Mouse (Mus musculus) lung, postnatal 0 days (tissue): Measurements from ENCODE around the gene Dync1i1. TPM values are rescaled to one million over a fixed set of nuclear protein-coding genes. Genes with fewer than 3 reads are reported as not detected.
A peak's percentile ranks its signal among the peaks of the same experiment; 100 is the strongest.

Experiments
- ATAC-seq: fragments of 200-750 bp; cut with Nextera tagmentation; 2 replicates; pipeline ENCODE4 v1.8.0; 2017; ENCODE audit warnings: moderate library complexity
- DNase-seq: peaks from one replicate; pipeline ENCODE4 v3.0.0-alpha.2; 2016; ENCODE audit warnings: low spot score
- H3K27ac ChIP-seq: fragments of 300-500 bp; sonication (generic); 2 replicates; pipeline ENCODE4 v1.5.1; 2014; ENCODE audit warnings: antibody characterized with exemption, mild to moderate bottlenecking, low read length, mixed read lengths
- H3K27me3 ChIP-seq: fragments of 300-500 bp; sonication (generic); replicated peaks from 2 replicates; pipeline ENCODE4 v1.6.1; 2014; ENCODE audit warnings: low read length, mixed read lengths; ENCODE audit not compliant: insufficient read depth
- H3K36me3 ChIP-seq: fragments of 300-500 bp; sonication (generic); 2 replicates; pipeline ENCODE4 v1.6.1; 2014; ENCODE audit warnings: low read length, mixed read lengths; ENCODE audit not compliant: insufficient read depth
- H3K4me1 ChIP-seq: fragments of 300-500 bp; sonication (generic); 2 replicates; pipeline ENCODE4 v1.6.1; 2014; ENCODE audit warnings: antibody characterized with exemption, low read depth, low read length, mixed read lengths; ENCODE audit not compliant: insufficient read depth
- H3K4me2 ChIP-seq: fragments of 300-500 bp; sonication (generic); replicated peaks from 2 replicates; pipeline ENCODE4 v1.6.1; 2014; ENCODE audit warnings: low read depth, mild to moderate bottlenecking, low read length, moderate library complexity, mixed read lengths
- H3K4me3 ChIP-seq: fragments of 300-500 bp; sonication (generic); 2 replicates; pipeline ENCODE4 v1.5.1; 2014; ENCODE audit warnings: low read depth, low read length
- H3K9ac ChIP-seq: fragments of 300-500 bp; sonication (generic); replicated peaks from 2 replicates; pipeline ENCODE4 v1.6.1; 2014; ENCODE audit warnings: low read depth, mild to moderate bottlenecking
- H3K9me3 ChIP-seq: fragments of 300-500 bp; sonication (generic); 2 replicates; pipeline ENCODE4 v1.6.1; 2016; ENCODE audit warnings: low read length, mixed read lengths
- CTCF ChIP-seq: IDR thresholded peaks from 2 replicates; pipeline ENCODE4 v1.5.1; 2016; ENCODE audit warnings: antibody characterized with exemption, mild to moderate bottlenecking
- EP300 ChIP-seq: IDR thresholded peaks from 2 replicates; pipeline ENCODE4 v1.6.1; 2016; ENCODE audit warnings: antibody characterized with exemption, mild to moderate bottlenecking, control low read depth
- WGBS: fragments of 180-500 bp; shearing (Covaris S2); extraction: QIAGEN DNeasy Blood & Tissue Kit; methylation state at CpG from one replicate; pipeline ENCODE4 v1.1.7; 2014; 5-methylcytosine and 5-hydroxymethylcytosine counted together
- polyA plus RNA-seq: library from polyadenylated mRNA; unstranded; fragments of >200 nt; fragmentation: Nextera tagmentation; extraction: Ambion mirVana; gene quantifications from 2 replicates; pipeline ENCODE4 v1.2.1, GENCODE M21; 2015

Dync1i1 gene
- polyA plus RNA-seq, 1 experiment from 2014 or later: 0.82 TPM

- 87% methylated on average over 8 of the region's 8 CpGs for WGBS
- no peaks in the 10 kb centered on the region for H3K36me3 ChIP-seq
- no peaks in the 10 kb centered on the region for H3K27me3 ChIP-seq
- no peak overlapping the region for H3K4me3 ChIP-seq
- no peak overlapping the region for H3K9ac ChIP-seq
- no peak for DNase-seq
- H3K4me2 ChIP-seq: no peak overlapping the region
- no peaks in the 10 kb centered on the region for H3K4me1 ChIP-seq
- no peak for TF ChIP-seq CTCF
- TF ChIP-seq EP300: no peak
- H3K9me3 ChIP-seq: no peaks in the 10 kb centered on the region
- H3K27ac ChIP-seq: no peak overlapping the region
- ATAC-seq: no peak
Measured at GRCm38 (mm10) chr6:5966806-5967445, 241.5 kb downstream of the Dync1i1 start.

GRCm38 (mm10) chr6:5967545-5967944 lies 242.1 kb downstream of the Dync1i1 start:
- H3K4me1 ChIP-seq: no peaks in the 10 kb centered on the region
- WGBS: 68% methylated on average over 4 of the region's 4 CpGs
- no peak overlapping the region for H3K4me2 ChIP-seq
- H3K4me3 ChIP-seq: no peak overlapping the region
- no peak for DNase-seq
- no peaks in the 10 kb centered on the region for H3K36me3 ChIP-seq
- no peaks in the 10 kb centered on the region for H3K9me3 ChIP-seq
- no peak overlapping the region for H3K9ac ChIP-seq
- H3K27me3 ChIP-seq: no peaks in the 10 kb centered on the region
- TF ChIP-seq EP300 (no peak), CTCF (no peak)
- no peak for ATAC-seq
- no peak overlapping the region for H3K27ac ChIP-seq

GRCm38 (mm10) chr6:5969613-5970012 lies 244.2 kb downstream of the Dync1i1 start:
- DNase-seq: no peak
- Histone ChIP-seq H3K9ac (no peak overlapping the region), H3K36me3 (no peaks in the 10 kb centered on the region), H3K27me3 (no peaks in the 10 kb centered on the region), H3K4me1 (no peaks in the 10 kb centered on the region), H3K4me2 (no peak overlapping the region), H3K9me3 (no peaks in the 10 kb centered on the region), H3K4me3 (no peak overlapping the region), H3K27ac (no peak overlapping the region)
- ATAC-seq: no peak
- TF ChIP-seq EP300: no peak
- 81% methylated on average over 8 of the region's 8 CpGs for WGBS

DNA sequence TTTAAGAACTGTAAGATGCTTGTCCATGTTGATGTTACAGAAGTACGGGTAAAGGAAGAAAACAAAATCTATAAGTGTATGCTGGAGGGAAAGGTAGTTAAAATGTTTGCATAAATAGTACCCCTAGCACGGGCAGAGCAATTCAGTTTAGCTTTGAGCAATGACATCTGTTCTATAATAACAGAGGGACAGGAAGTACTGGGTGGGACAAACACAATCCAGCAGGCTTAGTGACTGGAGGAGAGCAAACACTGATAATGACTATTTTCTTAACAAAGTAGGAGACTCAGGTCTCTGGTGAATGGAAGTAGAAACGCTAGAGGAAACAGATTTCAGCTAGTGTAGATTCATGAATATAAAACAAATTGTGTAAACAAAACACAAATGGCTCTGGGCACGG lies 250.8 kb downstream of the Dync1i1 start:
- Histone ChIP-seq H3K9ac (no peak overlapping the region), H3K9me3 (no peaks in the 10 kb centered on the region), H3K27ac (no peak overlapping the region), H3K4me1 (no peaks in the 10 kb centered on the region), H3K4me3 (no peak overlapping the region), H3K27me3 (no peaks in the 10 kb centered on the region), H3K4me2 (no peak overlapping the region), H3K36me3 (no peaks in the 10 kb centered on the region)
- 24% methylated on average over 4 of the region's 4 CpGs for WGBS
- ATAC-seq: no peak
- DNase-seq: peak; percentile 7
- TF ChIP-seq CTCF: no peak
- TF ChIP-seq EP300: no peak

GRCm38 (mm10) chr6:5977238-5977920 lies 251.9 kb downstream of the Dync1i1 start:
- peak overlapping the region; percentile 30 for H3K4me2 ChIP-seq
- no peaks in the 10 kb centered on the region for H3K27me3 ChIP-seq
- 37% methylated on average over 15 of the region's 15 CpGs for WGBS
- H3K27ac ChIP-seq: no peak overlapping the region
- H3K36me3 ChIP-seq: no peaks in the 10 kb centered on the region
- no peaks in the 10 kb centered on the region for H3K9me3 ChIP-seq
- no peak for TF ChIP-seq CTCF
- TF ChIP-seq EP300: no peak
- no peaks in the 10 kb centered on the region for H3K4me1 ChIP-seq
- no peak overlapping the region for H3K4me3 ChIP-seq
- ATAC-seq (peak; percentile 41), DNase-seq (peak; percentile 16)
- H3K9ac ChIP-seq: no peak overlapping the region

DNA sequence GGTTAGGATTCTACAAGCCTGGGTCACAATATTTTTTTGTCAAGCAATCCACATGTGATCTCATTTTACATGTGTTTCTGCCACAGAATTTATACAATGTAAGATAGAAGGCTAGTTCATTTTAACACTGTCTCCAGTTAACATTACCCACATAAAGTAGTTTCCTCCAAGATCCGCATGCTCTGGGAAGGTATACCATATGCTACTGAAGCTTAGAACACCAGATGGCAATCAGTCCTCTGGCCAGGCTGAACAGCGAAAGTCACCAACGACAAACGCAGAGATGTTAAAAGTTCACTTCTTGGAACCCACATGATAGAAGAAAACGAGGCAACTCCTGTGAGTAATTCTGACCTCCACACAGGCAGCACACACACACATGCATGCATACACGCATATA lies 265.8 kb downstream of the Dync1i1 start:
- H3K27me3 ChIP-seq: no peaks in the 10 kb centered on the region
- DNase-seq (no peak), ATAC-seq (no peak)
- no peak overlapping the region for H3K4me3 ChIP-seq
- TF ChIP-seq EP300: no peak
- TF ChIP-seq CTCF: no peak
- H3K27ac ChIP-seq: no peak overlapping the region
- no peaks in the 10 kb centered on the region for H3K9me3 ChIP-seq
- no peaks in the 10 kb centered on the region for H3K36me3 ChIP-seq
- H3K9ac ChIP-seq: no peak overlapping the region
- no peak overlapping the region for H3K4me2 ChIP-seq
- no peaks in the 10 kb centered on the region; the same call in 1 of the 2 replicates for H3K4me1 ChIP-seq
- WGBS: 66% methylated on average over 6 of the region's 6 CpGs
